Mouse (Mus musculus): ENCODE results near the gene Ifnk.

GRCm38 (mm10) chr4:35125299-35125777, 26.5 kb upstream of the Ifnk start:
- no peak for TF ChIP-seq CTCF (IDR thresholded peaks at IDR 0.05; ENCODE audit: borderline replicate concordance, insufficient read depth, low read depth, low read length)
- TF ChIP-seq POLR2A (IDR thresholded peaks at IDR 0.05; ENCODE audit: borderline replicate concordance, insufficient read depth, low read length), result no peak
